Mouse (Mus musculus) embryo, embryonic 11 days (tissue): ENCODE results near the gene Tctex1d4.

Experiments
- DNase-seq: peaks from one replicate; pipeline ENCODE4 v3.0.0-alpha.2; 2015

The Tctex1d4 gene

DNA sequence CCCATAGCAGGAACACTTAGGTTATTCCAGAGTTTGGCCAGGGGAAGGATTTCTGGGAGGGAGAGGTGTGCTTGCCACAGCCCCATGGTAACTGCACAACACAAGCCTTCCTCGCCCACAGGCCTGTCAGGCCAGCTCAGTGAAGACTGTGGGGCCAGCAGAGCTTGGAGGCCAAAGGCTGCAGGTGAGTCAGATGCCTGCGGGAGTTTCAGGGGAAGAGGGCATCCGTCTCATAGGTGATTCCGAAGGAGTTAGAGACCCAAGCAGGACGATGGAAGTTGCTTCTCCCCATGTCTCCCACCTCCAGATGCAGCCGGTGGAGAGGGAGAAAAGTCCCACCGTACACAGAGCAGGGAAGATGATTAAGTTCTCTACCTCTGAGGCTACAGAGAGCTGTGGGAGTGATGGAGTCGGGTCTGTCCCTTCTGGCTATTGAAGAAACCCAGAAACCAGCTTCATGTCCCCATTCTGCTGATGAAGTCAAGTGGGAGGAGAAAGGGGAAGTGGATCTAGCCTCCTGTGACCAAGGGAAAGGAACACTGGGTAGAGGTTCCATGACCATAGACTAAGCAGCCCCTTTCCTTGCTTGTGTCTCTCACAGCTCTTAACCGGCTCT, at the start of gene Tctex1d4:
Gene Tctex1d4, plus strand, starts transcription at position 120 of the 616 bp plus-strand sequence.
- DNase-seq: no peak

DNA sequence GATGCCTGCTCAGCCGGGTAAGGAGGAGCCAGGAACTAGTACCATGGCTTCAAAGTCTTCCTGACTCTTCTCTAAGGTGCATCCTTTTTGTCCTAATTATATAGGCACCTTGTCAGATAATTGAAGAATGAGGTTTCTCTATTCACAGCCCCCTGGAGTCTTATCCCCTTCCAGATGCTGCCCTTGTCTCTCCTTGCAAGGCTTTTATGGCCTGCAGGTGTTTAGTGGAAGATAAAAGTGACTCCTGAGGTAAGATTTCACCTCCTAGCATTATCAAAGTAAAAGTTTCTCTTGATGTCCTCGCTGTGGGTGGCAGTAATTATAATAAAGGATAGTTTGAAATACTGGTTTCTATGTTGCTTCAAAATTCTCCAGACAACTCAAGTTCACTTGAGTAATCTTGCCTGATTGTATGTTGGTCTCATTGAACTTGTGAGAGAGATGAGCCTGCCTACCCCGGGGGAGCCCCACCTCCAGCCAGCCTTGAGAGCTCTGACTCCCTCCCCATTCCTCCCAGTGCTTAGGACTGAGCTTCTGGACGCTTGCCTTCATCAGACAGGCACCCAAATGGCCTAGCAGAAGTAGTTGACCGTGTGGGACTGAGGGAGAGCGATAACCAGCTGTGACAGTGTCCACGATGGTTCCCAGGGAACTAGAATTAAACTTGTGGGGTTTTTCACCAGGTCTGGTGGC, 38.5 kb upstream of the Tctex1d4 start:
- no peak for DNase-seq

DNA sequence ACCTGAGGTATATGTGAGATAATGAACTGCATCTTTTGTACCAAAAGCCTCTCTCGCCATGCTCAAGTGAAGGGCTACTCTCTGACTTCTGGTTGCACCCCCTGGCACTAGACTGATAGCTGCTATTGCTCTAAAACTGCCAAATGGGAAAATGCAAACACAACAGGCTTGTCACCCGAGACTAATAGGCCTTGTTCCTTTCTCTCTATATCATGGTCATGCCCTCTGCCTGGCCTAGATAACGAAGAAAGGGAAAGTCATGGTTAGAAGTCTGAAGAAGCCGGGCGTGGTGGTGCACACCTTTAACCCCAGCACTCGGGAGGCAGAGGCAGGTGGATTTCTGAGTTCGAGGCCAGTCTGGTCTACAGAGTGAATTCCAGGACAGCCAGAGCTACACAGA, 36.0 kb upstream of the Tctex1d4 start:
- no peak for DNase-seq

DNA sequence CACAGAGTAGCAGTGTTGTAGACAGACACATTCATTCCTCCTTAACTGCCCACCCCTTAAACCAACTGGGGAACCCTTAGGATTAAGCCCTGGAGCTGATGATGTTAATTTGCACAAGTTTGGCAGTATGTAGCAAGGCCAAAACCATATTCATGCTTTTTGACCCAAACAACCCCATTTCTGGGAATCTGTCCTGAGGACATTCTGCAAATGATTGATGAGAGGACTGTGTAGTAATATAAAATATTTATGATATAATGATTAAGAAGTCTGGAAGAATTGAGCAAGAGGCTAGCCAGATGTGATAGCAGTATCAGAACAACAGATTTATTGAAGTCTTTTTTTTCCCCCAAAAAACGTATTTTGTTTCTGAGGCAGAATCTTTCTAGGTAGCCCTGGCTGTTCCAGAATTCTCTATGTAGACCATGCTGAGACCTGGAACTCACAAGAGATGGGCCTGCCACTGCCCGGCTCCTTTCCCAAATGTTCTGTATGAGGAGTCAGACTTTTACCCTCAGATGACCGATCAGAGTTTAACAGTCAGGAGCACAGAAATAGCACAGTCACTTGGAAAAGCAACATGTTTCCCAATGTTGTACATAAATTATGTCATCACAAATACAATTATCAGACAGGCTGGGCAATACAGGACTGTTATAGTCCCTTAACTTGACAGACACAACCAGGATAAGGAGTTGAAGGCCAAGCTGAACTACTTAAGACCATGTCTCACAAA, 31.8 kb upstream of the Tctex1d4 start:
- DNase-seq: no peak

DNA sequence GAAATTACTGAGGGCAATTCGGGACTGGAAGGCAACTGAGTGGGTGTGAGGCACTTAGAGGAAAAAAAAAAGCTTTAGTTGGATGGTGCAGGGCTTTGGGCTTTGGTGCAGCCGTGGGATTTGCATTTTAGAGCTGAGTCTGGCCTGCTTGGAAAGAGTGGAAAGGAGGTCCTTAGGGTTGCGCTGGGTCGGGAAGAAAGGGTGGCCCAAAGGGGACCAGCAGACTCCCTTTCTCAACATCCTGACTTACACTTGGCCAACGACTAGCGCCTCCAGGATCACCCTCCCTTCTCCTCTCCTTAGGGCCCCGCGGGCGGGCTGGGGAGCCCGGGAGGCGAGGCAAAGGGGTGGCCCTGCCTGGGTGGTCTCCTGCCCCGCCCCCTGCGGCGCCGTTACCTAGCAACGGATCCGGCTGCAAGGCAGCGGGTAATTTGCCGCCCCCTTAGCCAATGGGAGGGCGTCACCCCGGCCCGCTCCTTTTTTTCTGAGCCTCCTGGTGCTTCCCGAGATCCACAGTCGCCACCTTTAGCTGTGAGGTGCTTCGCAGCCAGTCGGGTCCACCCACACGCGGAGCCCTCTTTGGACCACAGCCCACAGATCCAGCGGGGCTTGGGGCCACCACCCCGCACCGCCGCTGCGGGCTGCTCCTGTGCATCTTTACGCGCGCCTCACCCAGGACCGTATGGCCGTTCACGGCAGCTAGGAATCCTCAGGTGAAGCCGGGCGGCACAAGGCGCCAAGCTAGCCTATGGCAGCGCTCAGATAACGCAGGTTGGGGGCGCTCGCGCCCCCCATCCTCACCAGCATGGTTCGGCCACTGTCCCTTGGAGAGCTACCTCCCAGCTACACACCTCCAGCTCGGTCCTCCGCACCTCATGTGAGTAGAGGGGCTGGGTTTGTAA, 30.8 kb upstream of the Tctex1d4 start, which contains the start of gene Ptch2:
Gene Ptch2, plus strand, starts transcription at position 525 of the 902 bp plus-strand sequence.
- DNase-seq: peak; percentile 91

DNA sequence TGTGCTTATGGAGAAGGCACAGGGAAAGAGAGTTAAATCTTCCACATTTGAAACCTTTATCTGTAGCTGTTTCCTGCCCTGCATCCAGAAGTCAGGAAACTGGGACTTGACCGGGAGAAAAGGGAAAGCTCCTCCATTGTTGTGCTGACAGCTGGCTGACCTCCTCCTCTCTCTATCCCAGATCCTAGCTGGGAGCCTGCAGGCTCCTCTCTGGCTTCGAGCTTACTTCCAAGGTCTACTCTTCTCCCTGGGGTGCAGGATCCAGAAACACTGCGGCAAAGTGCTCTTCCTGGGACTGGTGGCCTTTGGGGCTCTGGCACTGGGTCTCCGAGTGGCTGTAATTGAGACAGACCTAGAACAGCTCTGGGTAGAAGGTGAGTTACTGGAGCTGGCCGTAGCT, 29.9 kb upstream of the Tctex1d4 start:
- peak; percentile 26 for DNase-seq

DNA sequence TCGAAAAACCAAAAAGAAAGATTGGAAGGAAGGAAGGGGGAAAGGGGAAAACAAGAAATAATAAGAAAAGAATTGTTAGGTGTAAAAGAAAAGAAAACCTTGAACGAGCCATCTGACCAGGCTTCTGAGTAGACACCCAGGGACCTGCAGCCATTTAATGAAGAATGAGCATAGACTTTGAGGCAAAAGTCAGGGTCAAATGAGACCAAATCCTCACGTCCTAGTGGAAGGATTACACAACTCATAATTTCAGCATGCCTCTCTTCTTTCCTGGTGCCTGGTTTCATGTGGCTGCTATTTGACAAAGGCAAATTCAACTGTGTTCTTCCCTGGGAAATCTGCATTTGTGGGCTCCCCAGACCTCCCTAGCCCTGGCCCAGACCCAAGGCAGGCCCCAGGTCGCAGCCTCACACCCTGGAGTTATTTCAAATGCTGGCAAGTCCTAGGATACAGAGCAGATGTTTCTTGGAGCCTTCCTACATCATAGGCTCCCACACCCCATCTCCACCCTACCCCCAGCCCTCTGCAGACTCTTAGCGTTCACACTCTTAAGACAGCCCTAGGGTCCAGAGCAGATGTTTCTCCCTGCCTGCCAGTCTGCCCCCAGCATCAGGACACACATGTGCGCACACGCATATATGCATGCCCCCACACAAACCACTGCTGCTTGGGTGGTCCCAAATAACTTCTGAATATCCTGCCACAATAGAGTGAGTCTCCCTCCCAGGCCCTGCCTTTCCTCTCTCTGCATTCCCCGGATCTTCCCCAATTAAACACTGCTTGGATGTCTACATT, 28.4 kb upstream of the Tctex1d4 start:
- DNase-seq: peak; percentile 27

DNA sequence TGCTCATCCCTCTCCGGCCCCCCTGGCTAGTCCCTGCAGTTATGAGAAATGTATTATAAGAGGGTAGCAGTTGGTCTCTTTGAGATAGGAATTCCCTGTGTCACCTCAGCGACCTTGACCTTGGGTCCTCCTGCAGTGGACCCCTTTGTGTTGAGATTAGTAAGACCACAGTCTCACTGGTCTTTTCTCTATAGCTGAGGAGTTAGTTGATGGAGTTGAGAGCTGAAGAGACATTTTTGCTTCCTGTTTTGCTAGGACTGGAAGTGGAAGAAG, 27.9 kb upstream of the Tctex1d4 start:
- no peak for DNase-seq

DNA sequence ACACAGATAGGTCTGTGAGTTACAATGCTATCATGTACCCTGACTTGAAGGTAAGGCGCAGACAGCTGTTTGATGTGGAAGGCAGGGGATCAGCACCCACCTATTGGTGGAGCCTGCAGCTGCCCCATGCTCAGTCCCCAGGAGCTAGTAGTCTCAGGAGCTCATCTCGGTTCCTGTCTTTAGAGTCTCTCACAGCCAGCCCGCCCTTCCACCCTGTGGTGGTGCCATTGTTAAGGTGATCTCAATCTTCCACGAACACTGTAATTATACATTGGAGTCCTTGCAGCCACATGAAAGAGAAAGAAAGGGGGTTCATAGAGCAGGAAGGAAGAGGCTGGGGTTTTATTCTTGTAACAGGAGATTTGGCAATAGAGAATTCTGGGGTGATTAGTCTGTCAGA, 26.6 kb upstream of the Tctex1d4 start:
- DNase-seq: no peak

DNA sequence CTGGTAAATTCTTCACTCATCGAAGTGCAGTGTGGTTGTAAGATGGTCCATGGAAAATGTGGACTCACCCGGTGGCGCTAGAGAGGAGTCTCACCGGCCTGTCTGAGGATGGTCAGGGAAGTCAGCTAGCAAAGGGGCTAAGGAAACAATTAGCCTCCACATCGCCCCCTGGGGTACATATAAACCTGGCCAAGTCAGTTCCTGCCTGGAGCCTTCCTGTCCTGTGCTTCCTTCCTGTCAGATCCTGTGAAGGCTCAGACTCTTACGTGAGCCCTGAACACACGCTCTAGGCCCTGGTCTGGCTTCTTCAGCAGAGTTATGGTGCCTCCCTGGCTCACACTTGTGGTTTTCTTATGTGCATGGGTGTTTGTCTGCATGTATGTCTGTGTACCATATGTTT, 25.4 kb upstream of the Tctex1d4 start:
- peak; percentile 73 for DNase-seq

DNA sequence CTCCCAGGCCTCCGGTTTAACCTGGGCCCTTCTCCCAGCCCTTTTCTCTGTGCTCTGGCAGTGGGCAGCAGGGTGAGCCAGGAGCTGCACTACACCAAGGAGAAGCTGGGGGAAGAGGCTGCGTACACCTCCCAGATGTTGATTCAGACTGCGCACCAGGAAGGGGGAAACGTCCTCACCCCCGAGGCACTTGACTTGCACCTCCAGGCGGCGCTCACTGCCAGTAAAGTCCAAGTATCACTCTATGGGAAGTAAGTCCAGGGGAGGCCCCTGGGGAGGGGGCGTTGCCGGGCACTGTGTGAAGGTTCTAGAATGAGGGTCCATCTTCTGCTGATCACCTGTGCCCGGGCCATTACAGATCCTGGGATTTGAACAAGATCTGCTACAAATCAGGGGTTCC, 21.9 kb upstream of the Tctex1d4 start:
- no peak for DNase-seq

DNA sequence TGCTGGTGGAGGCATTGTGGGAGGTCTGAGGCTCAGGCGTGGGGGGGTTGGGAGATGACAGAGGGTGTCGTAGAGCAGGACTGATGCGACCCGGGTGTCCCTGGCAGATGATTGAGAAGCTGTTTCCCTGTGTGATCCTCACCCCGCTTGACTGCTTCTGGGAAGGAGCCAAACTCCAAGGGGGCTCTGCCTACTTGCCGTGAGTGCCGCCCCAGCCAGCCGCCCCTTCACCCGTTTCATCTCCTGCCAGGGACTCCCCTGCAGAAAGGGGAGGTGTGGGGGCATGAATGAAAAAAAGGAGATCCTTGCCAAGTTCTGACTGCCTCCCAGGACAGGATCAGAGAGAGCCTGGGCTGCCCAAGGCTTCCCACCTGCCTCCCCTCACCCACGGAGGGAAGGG, 21.5 kb upstream of the Tctex1d4 start:
- DNase-seq: no peak

DNA sequence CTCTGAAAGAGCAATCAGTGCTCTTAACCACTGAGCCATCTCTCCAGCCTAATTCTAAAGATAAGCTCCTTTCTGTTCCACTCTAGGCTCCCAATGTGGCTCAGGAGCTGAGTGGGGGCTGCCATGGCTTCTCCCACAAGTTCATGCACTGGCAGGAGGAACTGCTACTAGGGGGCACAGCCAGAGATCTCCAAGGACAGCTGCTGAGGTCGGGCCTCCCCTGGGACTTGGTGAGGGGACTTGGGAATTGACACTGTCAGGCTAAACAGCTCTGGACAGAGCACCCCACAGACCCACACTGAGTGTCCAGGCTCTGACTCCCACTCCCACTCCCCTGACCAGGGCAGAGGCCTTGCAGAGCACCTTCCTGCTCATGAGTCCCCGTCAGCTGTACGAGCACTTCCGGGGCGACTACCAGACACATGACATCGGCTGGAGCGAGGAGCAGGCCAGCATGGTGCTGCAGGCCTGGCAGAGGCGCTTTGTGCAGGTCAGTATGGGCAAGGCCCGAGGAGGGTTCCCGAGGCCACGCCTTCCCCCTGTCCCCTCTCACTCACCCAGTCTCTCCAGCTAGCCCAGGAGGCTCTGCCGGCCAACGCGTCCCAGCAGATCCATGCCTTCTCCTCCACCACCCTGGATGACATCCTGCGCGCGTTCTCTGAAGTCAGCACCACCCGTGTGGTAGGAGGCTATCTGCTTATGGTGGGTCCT, 18.6 kb upstream of the Tctex1d4 start:
- no peak for DNase-seq

DNA sequence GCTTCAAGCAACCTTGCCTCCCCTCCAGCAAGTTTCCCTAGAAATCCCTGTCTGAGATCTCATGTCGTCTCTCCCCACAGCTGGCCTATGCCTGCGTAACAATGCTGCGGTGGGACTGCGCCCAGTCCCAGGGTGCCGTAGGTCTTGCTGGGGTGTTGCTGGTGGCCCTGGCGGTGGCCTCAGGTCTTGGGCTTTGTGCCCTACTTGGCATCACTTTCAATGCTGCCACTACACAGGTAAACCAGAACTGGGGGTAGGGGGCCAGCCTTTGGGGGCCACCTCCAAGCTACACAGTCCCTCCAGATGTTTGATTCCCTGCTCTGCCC, 18.1 kb upstream of the Tctex1d4 start:
- no peak for DNase-seq

DNA sequence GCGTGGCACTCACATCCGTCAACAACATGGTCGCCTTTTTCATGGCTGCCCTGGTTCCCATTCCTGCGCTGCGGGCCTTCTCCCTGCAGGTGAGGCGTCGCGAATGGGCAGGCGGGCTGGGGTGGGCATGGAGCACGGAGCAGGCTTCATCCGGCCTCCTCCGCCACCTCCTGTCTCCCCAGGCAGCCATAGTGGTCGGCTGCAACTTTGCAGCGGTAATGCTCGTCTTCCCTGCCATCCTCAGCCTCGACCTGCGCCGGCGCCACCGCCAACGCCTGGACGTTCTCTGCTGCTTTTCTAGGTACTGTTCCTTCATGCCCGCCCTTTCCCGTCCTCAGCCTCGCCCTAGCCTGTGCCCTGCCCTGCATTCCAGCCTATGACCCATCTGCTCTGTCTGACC, 17.3 kb upstream of the Tctex1d4 start:
- DNase-seq: no peak

DNA sequence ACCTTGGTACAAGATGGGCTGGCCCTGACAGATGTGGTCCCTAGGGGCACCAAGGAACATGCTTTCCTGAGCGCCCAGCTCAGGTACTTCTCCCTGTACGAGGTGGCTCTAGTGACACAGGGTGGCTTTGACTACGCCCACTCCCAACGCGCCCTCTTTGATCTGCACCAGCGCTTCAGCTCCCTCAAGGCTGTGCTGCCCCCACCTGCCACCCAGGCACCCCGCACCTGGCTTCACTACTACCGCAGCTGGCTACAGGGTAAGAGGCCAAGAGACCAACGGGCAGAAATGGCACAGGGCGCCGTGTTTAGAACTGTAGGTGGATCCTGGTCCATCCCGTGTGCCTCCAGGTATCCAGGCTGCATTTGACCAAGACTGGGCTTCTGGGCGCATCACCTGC, 16.3 kb upstream of the Tctex1d4 start:
- DNase-seq: no peak

DNA sequence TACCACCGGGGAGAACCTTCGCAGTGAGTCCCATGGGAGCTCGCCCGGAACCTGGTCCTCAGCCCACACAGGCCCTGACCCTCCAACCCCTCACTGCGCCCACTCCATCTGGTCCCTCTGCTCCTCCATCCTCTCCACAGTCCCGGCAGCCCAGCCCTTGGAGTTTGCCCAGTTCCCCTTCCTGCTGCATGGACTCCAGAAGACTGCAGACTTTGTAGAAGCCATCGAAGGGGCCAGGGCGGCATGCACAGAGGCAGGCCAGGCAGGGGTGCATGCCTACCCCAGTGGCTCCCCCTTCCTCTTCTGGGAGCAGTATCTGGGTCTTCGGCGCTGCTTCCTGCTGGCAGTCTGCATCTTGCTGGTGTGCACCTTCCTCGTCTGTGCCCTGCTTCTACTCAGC, 15.6 kb upstream of the Tctex1d4 start:
- no peak for DNase-seq

DNA sequence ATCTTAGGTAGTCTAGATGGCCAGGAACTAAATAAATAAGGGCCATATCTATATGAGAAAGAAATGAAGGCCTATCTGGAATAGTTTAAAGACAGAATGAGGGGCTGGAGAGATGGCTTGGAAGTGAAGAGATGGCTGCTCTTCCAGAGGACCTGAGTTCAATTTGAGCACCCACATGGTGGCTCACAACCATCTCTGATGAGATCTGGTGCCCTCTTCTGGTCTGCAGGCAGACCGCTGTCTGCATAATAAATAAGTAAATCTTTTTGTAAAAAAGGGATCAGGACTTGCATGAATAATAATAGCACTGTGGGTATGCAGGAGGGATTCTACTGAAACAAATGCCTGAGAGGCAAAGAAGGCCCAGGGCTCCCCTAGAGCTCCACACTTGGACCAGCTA, 13.4 kb upstream of the Tctex1d4 start:
- no peak for DNase-seq

DNA sequence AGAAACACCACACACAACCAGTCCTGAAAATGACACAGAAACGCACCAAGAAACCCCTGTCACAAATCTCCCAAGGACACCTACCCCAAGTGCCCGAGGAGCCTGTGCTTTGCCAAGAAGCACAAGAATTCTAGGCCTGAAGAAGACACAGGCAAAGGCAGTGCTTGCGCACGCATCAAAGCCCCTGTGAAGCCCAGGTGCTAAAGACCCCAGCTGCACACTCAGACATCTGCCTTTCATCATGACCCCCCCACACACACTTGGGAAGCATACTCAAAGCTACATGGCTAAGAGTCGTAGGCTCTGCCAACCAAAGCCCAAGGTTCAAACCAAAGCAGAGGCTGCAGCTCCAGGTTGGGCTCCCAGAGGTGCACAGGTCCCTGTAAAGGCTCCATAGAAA, 11.0 kb upstream of the Tctex1d4 start:
- no peak for DNase-seq

DNA sequence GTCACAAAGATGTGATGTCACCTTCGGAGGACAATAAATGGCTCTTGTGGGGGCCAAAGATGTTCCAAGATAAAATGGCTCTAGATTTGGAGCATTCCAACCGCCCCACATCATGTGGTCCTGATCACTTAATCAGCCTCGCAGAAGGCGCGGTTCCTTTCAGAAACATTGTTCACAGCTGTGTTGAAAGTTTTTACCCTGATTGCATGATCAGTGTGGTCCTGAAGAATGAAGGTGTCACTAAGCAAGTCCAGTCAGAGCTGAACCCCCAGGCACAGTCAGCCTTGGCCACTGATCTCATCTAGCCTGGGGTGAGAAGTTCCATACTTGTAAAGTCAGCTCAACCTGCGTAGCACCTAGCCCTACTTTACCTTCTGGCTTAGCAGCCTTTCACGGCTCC, 8.7 kb upstream of the Tctex1d4 start:
- DNase-seq: no peak

DNA sequence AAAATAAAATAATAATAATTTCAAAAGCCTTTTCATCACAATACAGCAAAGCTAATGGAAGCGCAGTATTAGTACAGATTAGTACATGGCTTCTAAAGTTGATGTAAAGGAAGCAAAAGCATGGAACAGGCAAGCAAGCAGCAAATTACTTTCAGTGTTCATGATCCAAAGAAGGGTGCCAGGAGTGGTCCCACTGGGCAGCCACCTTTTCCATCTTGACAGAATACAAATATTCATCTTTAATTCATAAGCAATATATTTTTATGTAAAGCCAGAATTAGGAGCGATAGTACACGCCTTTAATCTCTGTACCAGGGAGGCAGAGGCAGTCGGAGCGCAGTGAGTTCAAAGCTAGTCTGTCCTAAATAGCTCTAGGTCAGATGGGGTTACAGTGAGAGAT, 7.0 kb upstream of the Tctex1d4 start:
- DNase-seq: no peak

DNA sequence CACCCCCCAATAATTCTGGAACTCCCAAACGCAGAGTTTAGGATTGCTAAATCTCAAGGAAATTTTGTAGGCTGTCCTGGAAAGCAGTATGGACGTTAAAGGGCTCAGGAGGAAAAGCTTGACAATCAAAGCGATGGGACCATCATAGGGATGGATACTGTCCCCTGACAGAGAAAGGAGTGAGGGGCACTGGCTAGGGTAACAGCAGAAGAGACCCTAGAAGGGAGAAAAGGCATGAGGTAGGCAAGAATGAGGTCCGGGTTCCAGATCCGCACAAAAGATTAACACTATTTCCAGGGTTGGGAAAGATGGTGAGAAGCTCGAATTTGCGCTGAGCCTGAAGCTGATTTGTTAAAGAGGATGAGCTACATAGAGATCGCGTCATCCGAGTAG, 6.5 kb upstream of the Tctex1d4 start:
- DNase-seq: no peak
